Mouse (Mus musculus) stomach, embryonic 14.5 days (tissue): ENCODE measurements at regions not wholly inside any gene's neighbourhood (a gene's known extent, or its start where the extent isn't known, plus 50 kb on each side); places are given as distances from the start of the nearest gene placed in this dataset.

ENCODE experiments used
- ATAC-seq: fragments of 200-750 bp; cut with Nextera tagmentation; 2 replicates; pipeline ENCODE4 v1.8.0; 2017; ENCODE audit warnings: low read depth, moderate TSS enrichment; ENCODE audit not compliant: insufficient number of reproducible peaks, insufficient read depth, low FRiP score
- H3K27ac ChIP-seq: fragments of 300-500 bp; sonication (generic); 2 replicates; pipeline ENCODE4 v1.5.1; 2014; ENCODE audit warnings: mild to moderate bottlenecking, low read length, moderate library complexity, mixed read lengths
- H3K27me3 ChIP-seq: fragments of 300-500 bp; sonication (generic); 2 replicates; pipeline ENCODE4 v1.6.1; 2014; ENCODE audit warnings: low read length, control low read depth, mixed read lengths; ENCODE audit not compliant: control insufficient read depth, insufficient read depth
- H3K36me3 ChIP-seq: fragments of 300-500 bp; sonication (generic); 2 replicates; pipeline ENCODE4 v1.6.1; 2014; ENCODE audit warnings: mild to moderate bottlenecking, control low read depth, low read length, moderate library complexity, mixed read lengths; ENCODE audit not compliant: control insufficient read depth, insufficient read depth
- H3K4me1 ChIP-seq: fragments of 300-500 bp; sonication (generic); 2 replicates; pipeline ENCODE4 v1.6.1; 2014; ENCODE audit warnings: low read length, control low read depth, mixed read lengths; ENCODE audit not compliant: control insufficient read depth, insufficient read depth
- H3K4me2 ChIP-seq: fragments of 300-500 bp; sonication (generic); replicated peaks from 2 replicates; pipeline ENCODE4 v1.6.1; 2014; ENCODE audit warnings: low read depth, low read length, control low read depth
- H3K4me3 ChIP-seq: fragments of 300-500 bp; sonication (generic); 2 replicates; pipeline ENCODE4 v1.5.1; 2014; ENCODE audit warnings: low read depth, low read length, control low read depth
- H3K9ac ChIP-seq: fragments of 300-500 bp; sonication (generic); replicated peaks from 2 replicates; pipeline ENCODE4 v1.6.1; 2014; ENCODE audit warnings: low read depth, mild to moderate bottlenecking, control low read depth, low read length, moderate library complexity, mixed read lengths
- H3K9me3 ChIP-seq: fragments of 300-500 bp; sonication (generic); 2 replicates; pipeline ENCODE4 v1.6.1; 2016; ENCODE audit warnings: low read depth, low read length, control low read depth; ENCODE audit not compliant: control insufficient read depth
- WGBS: fragments of 180-500 bp; shearing (Covaris S2); extraction: QIAGEN DNeasy Blood & Tissue Kit; methylation state at CpG from one replicate; pipeline ENCODE4 v1.1.7; 2014; 5-methylcytosine and 5-hydroxymethylcytosine counted together

DNA sequence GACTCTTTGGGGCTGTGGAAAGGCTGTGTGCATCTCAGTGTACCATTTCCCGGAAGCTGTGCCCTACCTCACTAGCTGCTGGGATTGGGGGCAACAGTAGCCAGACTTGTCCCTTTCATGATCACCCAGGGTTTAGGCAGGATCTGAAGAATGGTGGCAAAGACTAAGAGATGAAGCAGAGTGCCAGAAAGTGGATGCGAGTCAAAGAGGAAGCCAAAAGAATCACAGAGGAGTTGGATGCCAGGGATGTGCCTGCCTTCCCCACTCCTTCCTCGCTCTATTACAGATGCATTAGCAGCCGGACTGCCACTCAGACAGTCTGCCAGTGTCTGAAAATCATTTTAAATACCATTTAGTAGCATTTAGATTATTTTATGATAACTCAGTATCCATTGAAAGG lies 271.5 kb upstream of the Slc24a2 start:
- ATAC-seq = no peak
- Histone ChIP-seq H3K9ac (no peak overlapping the region), H3K27me3 (no peaks in the 10 kb centered on the region), H3K4me1 (no peaks in the 10 kb centered on the region), H3K27ac (no peak overlapping the region), H3K9me3 (no peaks in the 10 kb centered on the region), H3K4me2 (no peak overlapping the region), H3K4me3 (no peak overlapping the region), H3K36me3 (no peaks in the 10 kb centered on the region)
- 80% methylated on average over 4 of the region's 4 CpGs for WGBS

DNA sequence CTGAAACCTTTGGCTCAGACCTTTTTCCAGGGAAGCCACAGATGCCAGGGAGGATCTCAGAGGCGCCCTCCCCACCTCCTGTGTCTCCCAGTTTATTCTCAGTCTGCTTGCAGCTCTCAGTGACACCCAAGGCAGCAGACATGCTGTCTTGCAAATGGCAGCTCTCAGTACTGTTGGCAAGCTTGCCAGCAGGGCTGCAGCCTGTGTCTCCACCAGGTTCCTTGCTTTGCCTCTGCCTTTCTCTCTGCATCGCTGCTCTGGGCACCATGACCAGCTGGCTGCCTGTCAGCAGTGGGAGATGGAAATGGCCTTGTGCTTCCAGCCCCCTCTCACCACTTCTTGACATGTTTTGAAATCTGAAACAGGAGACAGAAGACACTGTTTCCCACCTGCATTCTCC lies 270.2 kb upstream of the Slc24a2 start:
- H3K4me1 ChIP-seq = no peaks in the 10 kb centered on the region
- WGBS = 68% methylated on average over 2 of the region's 2 CpGs
- H3K27ac ChIP-seq = no peak overlapping the region
- no peak for ATAC-seq
- H3K9me3 ChIP-seq = no peaks in the 10 kb centered on the region
- H3K9ac ChIP-seq = no peak overlapping the region
- no peaks in the 10 kb centered on the region for H3K36me3 ChIP-seq
- H3K4me3 ChIP-seq = no peak overlapping the region
- no peaks in the 10 kb centered on the region for H3K27me3 ChIP-seq
- no peak overlapping the region for H3K4me2 ChIP-seq

DNA sequence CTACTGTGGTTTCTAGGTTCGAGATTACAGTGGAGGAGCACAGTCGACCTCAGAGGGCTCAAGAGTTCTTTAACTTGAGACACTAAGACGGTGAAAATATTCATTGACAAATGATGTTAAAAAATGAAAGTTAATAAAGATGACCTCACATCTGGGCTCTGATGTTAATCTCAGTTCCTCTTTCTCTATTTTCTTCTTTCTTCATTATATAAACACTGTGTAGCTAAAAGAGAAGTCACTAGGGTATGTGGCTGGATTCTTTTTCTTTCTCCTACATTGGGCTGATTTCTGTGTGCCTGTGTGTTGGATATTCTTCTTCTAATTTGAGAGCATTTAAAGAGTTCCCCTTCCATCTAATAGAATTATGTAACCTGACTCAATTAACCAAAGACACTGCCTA lies 257.5 kb upstream of the Slc24a2 start:
- Histone ChIP-seq H3K4me3 (no peak overlapping the region), H3K9ac (no peak overlapping the region), H3K9me3 (no peaks in the 10 kb centered on the region), H3K27ac (no peak overlapping the region), H3K4me1 (no peaks in the 10 kb centered on the region), H3K27me3 (no peaks in the 10 kb centered on the region), H3K4me2 (no peak overlapping the region), H3K36me3 (no peaks in the 10 kb centered on the region)
- ATAC-seq = no peak
- 51% methylated on average over 3 of the region's 3 CpGs for WGBS

DNA sequence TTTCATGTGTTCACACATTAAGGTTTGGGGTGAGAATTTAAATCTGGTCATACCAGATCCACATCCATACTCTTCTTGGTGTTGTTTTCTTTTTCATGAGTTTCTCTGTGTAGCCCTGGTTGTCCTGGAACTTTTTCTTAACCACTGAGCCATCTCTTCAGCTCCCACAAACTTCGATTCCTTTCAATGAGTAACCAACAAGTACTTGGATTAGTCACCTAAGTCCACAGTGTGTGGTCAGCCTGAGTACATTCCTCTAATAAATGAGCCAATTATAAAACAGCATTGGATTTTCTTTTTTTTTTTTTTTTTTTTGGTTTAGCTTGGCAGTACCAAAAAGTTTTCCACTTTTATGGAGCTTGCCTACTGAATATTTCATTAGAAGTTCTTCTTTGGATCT lies 245.3 kb upstream of the Slc24a2 start:
- no peak for ATAC-seq
- 87% methylated on average over 1 of the region's 1 CpGs for WGBS

DNA sequence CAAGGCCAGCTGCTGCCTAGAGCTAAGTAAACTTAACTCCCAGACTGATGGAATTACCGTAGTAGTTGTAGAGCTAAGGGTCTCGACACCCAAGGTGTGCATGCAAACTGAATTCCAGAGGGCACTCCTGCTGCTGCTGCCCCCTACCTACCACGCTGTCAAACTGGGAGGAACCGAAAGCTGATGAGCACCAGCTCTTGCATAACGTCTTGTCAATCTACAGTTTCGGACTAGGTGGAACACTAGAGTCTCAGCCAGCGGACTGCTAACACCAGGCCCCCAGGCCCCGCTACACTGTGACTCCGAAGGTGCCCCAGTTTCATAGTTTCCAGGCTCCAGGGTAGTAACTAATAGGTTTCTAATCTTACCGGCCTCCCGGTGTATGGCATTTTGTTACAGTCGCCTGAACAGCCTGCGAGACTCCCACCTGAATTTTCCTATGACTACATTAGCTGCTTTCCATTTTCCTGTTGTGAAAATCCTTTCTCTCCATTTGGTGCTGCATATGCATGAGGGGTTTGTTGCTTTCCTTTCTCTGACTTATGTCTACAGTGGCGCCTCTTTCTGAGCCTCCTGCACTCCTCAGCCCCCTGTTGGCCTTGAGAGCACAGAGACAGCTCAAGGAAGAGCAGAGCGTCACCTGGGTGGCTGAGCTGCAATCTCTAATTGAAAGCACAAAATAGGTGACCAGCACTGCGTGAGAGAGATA lies 243.2 kb upstream of the Slc24a2 start:
- 86% methylated on average over 16 of the region's 16 CpGs for WGBS
- ATAC-seq = no peak
- Histone ChIP-seq H3K9ac (no peak overlapping the region), H3K9me3 (no peaks in the 10 kb centered on the region), H3K27ac (no peak overlapping the region), H3K4me3 (no peak overlapping the region), H3K4me1 (no peaks in the 10 kb centered on the region), H3K36me3 (no peaks in the 10 kb centered on the region), H3K4me2 (no peak overlapping the region), H3K27me3 (no peaks in the 10 kb centered on the region)

More for the DNA sequence above, 245.3 kb upstream of the Slc24a2 start:
- H3K4me2 ChIP-seq = no peak overlapping the region
- no peak overlapping the region for H3K27ac ChIP-seq
- H3K9me3 ChIP-seq = no peaks in the 10 kb centered on the region
- H3K4me3 ChIP-seq = no peak overlapping the region
- H3K27me3 ChIP-seq = no peaks in the 10 kb centered on the region
- no peaks in the 10 kb centered on the region for H3K36me3 ChIP-seq
- H3K4me1 ChIP-seq = no peaks in the 10 kb centered on the region
- H3K9ac ChIP-seq = no peak overlapping the region

DNA sequence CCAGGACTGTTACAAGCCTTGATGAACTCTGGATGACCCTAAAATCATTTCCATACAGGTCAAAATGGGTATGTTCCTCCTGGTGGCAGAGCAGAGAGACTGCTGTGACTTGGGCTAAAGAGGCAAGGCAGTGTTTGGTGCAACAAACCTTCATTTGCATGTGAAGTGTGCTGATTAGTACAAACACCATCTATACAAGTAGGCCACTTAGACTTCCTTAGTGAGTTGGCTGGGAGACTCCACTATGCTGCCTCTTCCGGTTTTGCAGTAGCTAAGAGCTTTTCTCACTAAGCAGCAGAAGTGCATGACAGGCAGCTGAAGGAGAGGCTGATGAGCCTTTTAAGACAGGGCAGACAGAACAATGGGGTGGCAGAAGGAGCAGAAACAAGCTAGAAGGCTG lies 242.5 kb upstream of the Slc24a2 start:
- WGBS = 54% methylated on average over 1 of the region's 1 CpGs
- no peak overlapping the region for H3K27ac ChIP-seq
- no peaks in the 10 kb centered on the region for H3K36me3 ChIP-seq
- no peak overlapping the region for H3K4me2 ChIP-seq
- ATAC-seq = no peak
- no peak overlapping the region for H3K4me3 ChIP-seq
- no peaks in the 10 kb centered on the region for H3K27me3 ChIP-seq
- H3K9me3 ChIP-seq = no peaks in the 10 kb centered on the region
- H3K9ac ChIP-seq = no peak overlapping the region
- no peaks in the 10 kb centered on the region for H3K4me1 ChIP-seq

DNA sequence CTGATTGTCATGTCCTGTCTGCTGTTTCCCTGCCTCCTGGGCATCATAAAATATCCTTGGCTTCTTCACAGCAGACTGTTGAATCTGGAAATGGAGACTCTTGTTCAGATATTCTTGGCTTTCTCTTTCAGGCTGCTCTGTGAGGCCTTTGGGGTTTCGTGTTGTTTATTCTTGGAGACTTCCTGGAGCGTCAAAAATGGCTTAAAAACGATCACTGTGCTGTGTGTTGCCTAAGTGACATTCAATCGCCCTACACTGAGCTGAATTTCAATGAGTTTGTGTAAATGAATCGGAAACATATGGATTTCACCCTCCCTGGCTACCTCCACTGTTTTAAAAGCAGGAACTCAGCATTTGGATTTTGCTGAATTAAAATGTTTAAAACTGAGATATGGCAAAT lies 241.1 kb upstream of the Slc24a2 start:
- no peaks in the 10 kb centered on the region for H3K9me3 ChIP-seq

DNA sequence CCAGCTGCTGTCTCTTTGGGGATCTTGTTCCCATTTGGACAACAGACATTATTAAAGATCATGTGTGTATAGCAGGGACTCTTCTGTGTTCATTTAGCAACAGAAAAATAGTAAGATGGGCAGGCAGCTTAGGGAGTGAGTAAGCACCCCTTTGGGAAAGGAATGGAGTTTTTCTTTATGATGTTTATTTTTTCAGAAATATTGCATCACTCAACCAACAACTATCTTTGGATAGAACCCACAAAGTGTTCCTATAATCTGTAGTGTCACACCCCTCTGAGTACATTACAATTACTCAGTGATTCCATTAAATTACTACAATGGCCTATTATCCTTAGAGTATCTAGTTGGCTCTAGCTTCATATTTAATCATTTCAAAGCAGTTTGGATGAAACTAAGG lies 237.3 kb upstream of the Slc24a2 start:
- H3K9me3 ChIP-seq = no peaks in the 10 kb centered on the region
- no peak overlapping the region for H3K9ac ChIP-seq
- no peaks in the 10 kb centered on the region for H3K27me3 ChIP-seq
- H3K36me3 ChIP-seq = no peaks in the 10 kb centered on the region
- ATAC-seq = no peak
- no peak overlapping the region for H3K4me3 ChIP-seq
- no peaks in the 10 kb centered on the region for H3K4me1 ChIP-seq
- no peak overlapping the region for H3K4me2 ChIP-seq
- no peak overlapping the region for H3K27ac ChIP-seq

More for the DNA sequence above, 241.1 kb upstream of the Slc24a2 start:
- no peak for ATAC-seq
- no peaks in the 10 kb centered on the region for H3K36me3 ChIP-seq
- no peak overlapping the region for H3K4me2 ChIP-seq
- no peaks in the 10 kb centered on the region for H3K27me3 ChIP-seq
- H3K27ac ChIP-seq = no peak overlapping the region
- no peak overlapping the region for H3K9ac ChIP-seq
- H3K4me3 ChIP-seq = no peak overlapping the region
- no peaks in the 10 kb centered on the region for H3K4me1 ChIP-seq
- 41% methylated on average over 5 of the region's 5 CpGs for WGBS

DNA sequence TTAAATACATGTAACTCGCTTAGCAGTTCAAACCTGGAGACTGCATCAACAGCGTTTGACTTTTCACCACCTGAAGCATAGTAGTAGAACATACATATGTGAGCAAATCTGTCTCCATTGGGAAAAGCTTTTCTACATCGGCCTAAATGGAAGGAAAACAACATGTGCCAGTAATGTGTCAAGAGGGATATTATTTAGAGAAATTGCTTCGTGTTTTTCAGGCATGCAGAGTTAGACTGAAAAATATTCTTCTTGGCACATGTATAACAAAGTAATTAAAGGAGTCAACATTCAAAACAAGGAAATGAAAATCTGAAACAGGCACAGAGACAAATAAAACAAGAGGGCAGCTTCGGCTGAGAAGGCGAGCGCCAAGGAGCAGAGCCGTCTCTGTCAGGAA lies 236.7 kb upstream of the Slc24a2 start:
- no peaks in the 10 kb centered on the region for H3K36me3 ChIP-seq
- no peak overlapping the region for H3K4me2 ChIP-seq
- no peak overlapping the region for H3K27ac ChIP-seq
- no peak for ATAC-seq
- no peak overlapping the region for H3K9ac ChIP-seq
- no peak overlapping the region for H3K4me3 ChIP-seq
- H3K9me3 ChIP-seq = no peaks in the 10 kb centered on the region
- H3K4me1 ChIP-seq = no peaks in the 10 kb centered on the region
- no peaks in the 10 kb centered on the region for H3K27me3 ChIP-seq
- WGBS = 79% methylated on average over 8 of the region's 8 CpGs
